Mouse (Mus musculus): ENCODE results near the gene Myf5. TPM values are rescaled to one million over a fixed set of nuclear protein-coding genes. Genes with fewer than 3 reads are reported as not detected.

The Myf5 gene
- polyA plus RNA-seq, 1 experiment from 2014 or later, result not detected

Small RNAs within 50 kb of the gene (microRNA-seq; reads per million reads assigned to microRNA genes)
- gene Gm44403, result not detected

Other genes starting within 250 kb of the Myf5 start
- gene Lin7a, start 214.4 kb downstream of the Myf5 start, polyA plus RNA-seq (2015; fragmentation: Nextera tagmentation; extraction: Ambion mirVana), result 1.4 and 1.8 TPM in 2 replicates
- 0.16 TPM in 1 of 2 replicates, not detected in the other for gene Myf6, start 8.6 kb upstream of the Myf5 start, polyA plus RNA-seq (2015; fragmentation: Nextera tagmentation; extraction: Ambion mirVana)
- 0.04 and 0.20 TPM in 2 replicates for gene Ptprq, start 233.9 kb upstream of the Myf5 start, polyA plus RNA-seq (2015; fragmentation: Nextera tagmentation; extraction: Ambion mirVana)